Mouse (Mus musculus) liver, embryonic 14.5 days (tissue): ENCODE measurements around the gene Sh2d4b.

ENCODE experiments used
- CTCF ChIP-seq: IDR thresholded peaks from 2 replicates; pipeline ENCODE4 v1.5.1; 2016; ENCODE audit warnings: antibody characterized with exemption, low read depth, control low read depth
- EP300 ChIP-seq: IDR thresholded peaks from 2 replicates; pipeline ENCODE4 v1.6.1; 2016; ENCODE audit warnings: antibody characterized with exemption, low read depth

DNA sequence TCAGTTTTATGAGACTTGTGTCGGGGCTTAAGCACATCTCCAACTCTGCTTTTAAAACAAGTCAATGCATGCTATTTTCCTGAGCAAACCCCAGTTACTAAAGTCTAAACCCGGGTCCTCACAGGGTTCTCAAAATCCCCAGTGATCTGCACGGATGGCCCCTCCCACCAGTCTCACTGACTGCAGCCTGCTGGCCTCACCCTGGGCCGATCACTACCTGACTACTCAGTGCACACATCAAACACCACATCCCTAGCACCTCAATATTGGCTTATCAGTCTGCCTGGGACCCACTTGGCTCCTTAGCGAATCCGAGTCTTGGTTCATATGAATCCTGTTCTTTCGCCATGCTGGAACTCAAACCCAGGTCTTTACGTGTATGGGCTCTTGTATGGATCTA lies 2.6 kb upstream of the Sh2d4b start:
- TF ChIP-seq CTCF (no peak), EP300 (no peak)
